Mouse (Mus musculus) embryonic facial prominence, embryonic 12.5 days (tissue): ENCODE results near the gene Exo5. TPM values are rescaled to one million over a fixed set of nuclear protein-coding genes. Genes with fewer than 3 reads are reported as not detected.

Source experiments
- ATAC-seq: fragments of 200-750 bp; cut with Nextera tagmentation; 2 replicates; pipeline ENCODE4 v1.8.0; 2017; ENCODE audit not compliant: insufficient number of reproducible peaks, insufficient read depth, low FRiP score, low TSS enrichment
- H3K27ac ChIP-seq: fragments of 300-500 bp; sonication (generic); 2 replicates; pipeline ENCODE4 v1.5.1; 2016; ENCODE audit warnings: mild to moderate bottlenecking
- H3K27me3 ChIP-seq: fragments of 300-500 bp; sonication (generic); 2 replicates; pipeline ENCODE4 v1.6.1; 2016; ENCODE audit warnings: mild to moderate bottlenecking, moderate library complexity
- H3K36me3 ChIP-seq: fragments of 300-500 bp; sonication (generic); 2 replicates; pipeline ENCODE4 v1.6.1; 2016; ENCODE audit warnings: mild to moderate bottlenecking
- H3K4me1 ChIP-seq: fragments of 300-500 bp; sonication (generic); 2 replicates; pipeline ENCODE4 v1.6.1; 2016
- H3K4me2 ChIP-seq: fragments of 300-500 bp; sonication (generic); replicated peaks from 2 replicates; pipeline ENCODE4 v1.6.1; 2016; ENCODE audit warnings: mild to moderate bottlenecking, moderate library complexity
- H3K4me3 ChIP-seq: fragments of 300-500 bp; sonication (generic); 2 replicates; pipeline ENCODE4 v1.5.1; 2016; ENCODE audit warnings: mild to moderate bottlenecking
- H3K9ac ChIP-seq: fragments of 300-500 bp; sonication (generic); 2 replicates; pipeline ENCODE4 v1.6.1; 2016; ENCODE audit warnings: mild to moderate bottlenecking, moderate library complexity
- H3K9me3 ChIP-seq: fragments of 300-500 bp; sonication (generic); 2 replicates; pipeline ENCODE4 v1.6.1; 2016; ENCODE audit warnings: mild to moderate bottlenecking, moderate library complexity
- WGBS: fragments of 180-500 bp; shearing (Covaris S2); methylation state at CpG from one replicate; pipeline ENCODE4 v1.1.7; 2016; 5-methylcytosine and 5-hydroxymethylcytosine counted together
- polyA plus RNA-seq: library from polyadenylated mRNA; unstranded; fragments of >200 nt; fragmentation: Nextera tagmentation; extraction: Ambion mirVana; gene quantifications from 2 replicates; pipeline ENCODE4 v1.2.1, GENCODE M21; 2016

Exo5 gene
- polyA plus RNA-seq, result 31.1 and 33.1 TPM in 2 replicates

DNA sequence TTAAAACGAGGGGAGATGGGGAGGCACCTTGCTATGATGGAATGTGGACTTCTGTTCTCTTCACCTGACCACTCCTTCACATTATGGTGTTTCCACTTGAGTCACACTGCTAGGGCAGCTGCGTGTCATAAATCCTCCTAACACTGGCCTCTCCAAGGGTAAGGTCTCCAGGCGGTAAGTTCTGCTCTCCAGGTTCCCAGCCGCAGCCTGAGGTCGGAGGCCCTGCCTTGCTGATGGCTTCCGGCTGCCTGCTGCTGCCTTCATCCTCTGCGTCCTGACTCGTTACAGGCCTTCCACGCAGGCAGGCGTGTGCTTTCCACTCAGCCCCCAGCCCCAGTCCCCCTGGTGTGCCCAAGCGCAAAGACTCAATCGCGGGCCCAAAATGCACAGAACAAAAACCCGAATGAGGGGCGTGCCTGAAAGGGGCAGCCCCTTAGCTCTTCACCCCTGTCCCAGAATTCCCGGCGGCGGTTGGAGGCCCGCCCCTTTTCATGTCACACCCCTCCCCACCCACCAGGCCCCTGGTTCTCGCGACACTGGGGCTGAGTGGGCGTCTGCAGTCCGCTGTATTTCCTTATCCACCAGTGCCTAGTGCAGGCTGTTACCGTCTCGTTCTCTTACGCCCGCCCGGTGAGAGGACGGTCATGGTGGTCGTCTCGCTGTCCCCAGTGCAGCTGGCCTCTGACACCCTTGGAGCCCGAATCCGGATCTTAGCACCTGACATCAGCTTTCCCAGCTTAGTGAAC, at the start of gene Exo5:
Gene Exo5, minus strand, starts transcription at position 464 of the 746 bp plus-strand sequence.
- H3K4me2 ChIP-seq, result peak within 1 kb of the TSS; percentile 50
- H3K9me3 ChIP-seq, result peaks cover 11% of the 10 kb centered on the region
- peak within 1 kb of the TSS; percentile 68 for H3K4me3 ChIP-seq
- H3K27me3 ChIP-seq, result no peaks in the 10 kb centered on the region
- WGBS, result under 1% methylated on average over 33 of the region's 33 CpGs
- peaks cover 29% of the 10 kb centered on the region for H3K36me3 ChIP-seq
- H3K27ac ChIP-seq, result peak within 1 kb of the TSS; percentile 89
- peak; percentile 96 for ATAC-seq
- H3K4me1 ChIP-seq, result no peaks in the 10 kb centered on the region
- peak within 1 kb of the TSS; percentile 71 for H3K9ac ChIP-seq

- WGBS, result 86% methylated on average over 8 of the region's 8 CpGs
- ATAC-seq, result no peak
These were observed 47.0 kb upstream of the Exo5 start for GRCm38 (mm10) chr4:120971842-120972241.

GRCm38 (mm10) chr4:120969382-120970146, 44.7 kb upstream of the Exo5 start:
- H3K9me3 ChIP-seq, result no peaks in the 10 kb centered on the region
- H3K4me1 ChIP-seq, result no peaks in the 10 kb centered on the region
- H3K9ac ChIP-seq, result no peak overlapping the region
- H3K27ac ChIP-seq, result no peak overlapping the region
- 82% methylated on average over 5 of the region's 5 CpGs for WGBS
- H3K4me2 ChIP-seq, result no peak overlapping the region
- H3K27me3 ChIP-seq, result no peaks in the 10 kb centered on the region
- H3K36me3 ChIP-seq, result peaks cover 34% of the 10 kb centered on the region
- no peak overlapping the region for H3K4me3 ChIP-seq
- no peak for ATAC-seq

More at GRCm38 (mm10) chr4:120971842-120972241, 47.0 kb upstream of the Exo5 start:
- Histone ChIP-seq H3K9ac (no peak overlapping the region), H3K36me3 (peaks cover 39% of the 10 kb centered on the region), H3K4me1 (no peaks in the 10 kb centered on the region), H3K4me2 (no peak overlapping the region), H3K9me3 (no peaks in the 10 kb centered on the region), H3K27me3 (no peaks in the 10 kb centered on the region), H3K4me3 (no peak overlapping the region), H3K27ac (no peak overlapping the region)

DNA sequence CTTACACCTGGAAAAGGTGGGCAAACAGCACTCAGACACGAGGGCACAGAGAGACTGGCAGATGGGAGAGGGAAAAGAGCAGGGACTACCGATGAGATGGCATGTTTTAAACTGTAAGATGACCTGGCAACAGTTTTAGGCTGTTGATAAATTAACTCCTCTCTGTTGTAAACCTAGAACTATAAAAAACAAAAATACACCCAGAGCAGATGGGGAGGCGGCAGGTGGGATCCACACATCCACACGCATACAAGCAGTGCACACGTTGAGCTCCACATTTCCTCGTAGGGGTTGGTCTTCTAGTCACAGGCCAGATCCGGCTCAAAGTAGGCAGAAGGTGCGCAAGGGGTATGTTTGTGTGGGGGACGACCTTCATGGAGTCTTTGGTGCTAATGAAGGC, 43.7 kb upstream of the Exo5 start:
- no peak for ATAC-seq
- H3K9ac ChIP-seq, result no peak overlapping the region
- H3K9me3 ChIP-seq, result no peaks in the 10 kb centered on the region
- H3K36me3 ChIP-seq, result peaks cover 25% of the 10 kb centered on the region
- no peaks in the 10 kb centered on the region for H3K27me3 ChIP-seq
- H3K4me2 ChIP-seq, result no peak overlapping the region
- no peaks in the 10 kb centered on the region for H3K4me1 ChIP-seq
- 89% methylated on average over 9 of the region's 9 CpGs for WGBS
- no peak overlapping the region for H3K27ac ChIP-seq
- H3K4me3 ChIP-seq, result no peak overlapping the region

GRCm38 (mm10) chr4:120955586-120955985, 30.8 kb upstream of the Exo5 start:
- H3K4me1 ChIP-seq, result 0 out of 2 replicates have a peak, but pooled peaks cover 5% of the 10 kb centered on the region
- no peak overlapping the region for H3K4me3 ChIP-seq
- H3K27me3 ChIP-seq, result no peaks in the 10 kb centered on the region
- no peaks in the 10 kb centered on the region for H3K36me3 ChIP-seq
- ATAC-seq, result no peak
- no peak overlapping the region for H3K9ac ChIP-seq
- H3K9me3 ChIP-seq, result no peaks in the 10 kb centered on the region
- no peak overlapping the region for H3K4me2 ChIP-seq
- H3K27ac ChIP-seq, result no peak overlapping the region
- 88% methylated on average over 1 of the region's 1 CpGs for WGBS

GRCm38 (mm10) chr4:120953667-120954066, 28.9 kb upstream of the Exo5 start:
- Histone ChIP-seq H3K27ac (no peak overlapping the region), H3K36me3 (no peaks in the 10 kb centered on the region), H3K4me3 (no peak overlapping the region), H3K27me3 (no peaks in the 10 kb centered on the region), H3K4me1 (0 out of 2 replicates have a peak, but pooled peaks cover 8% of the 10 kb centered on the region), H3K9ac (no peak overlapping the region), H3K9me3 (no peaks in the 10 kb centered on the region), H3K4me2 (no peak overlapping the region)
- 83% methylated on average over 1 of the region's 1 CpGs for WGBS
- ATAC-seq, result no peak

- WGBS, result 81% methylated on average over 4 of the region's 4 CpGs
- H3K36me3 ChIP-seq, result no peaks in the 10 kb centered on the region
- H3K9me3 ChIP-seq, result no peaks in the 10 kb centered on the region
- H3K27me3 ChIP-seq, result no peaks in the 10 kb centered on the region
- no peak overlapping the region for H3K27ac ChIP-seq
- 0 out of 2 replicates have a peak, but pooled peaks cover 8% of the 10 kb centered on the region for H3K4me1 ChIP-seq
- H3K4me2 ChIP-seq, result no peak overlapping the region
- no peak for ATAC-seq
- no peak overlapping the region for H3K4me3 ChIP-seq
- H3K9ac ChIP-seq, result no peak overlapping the region
These were observed 28.2 kb upstream of the Exo5 start for GRCm38 (mm10) chr4:120953038-120953437.

DNA sequence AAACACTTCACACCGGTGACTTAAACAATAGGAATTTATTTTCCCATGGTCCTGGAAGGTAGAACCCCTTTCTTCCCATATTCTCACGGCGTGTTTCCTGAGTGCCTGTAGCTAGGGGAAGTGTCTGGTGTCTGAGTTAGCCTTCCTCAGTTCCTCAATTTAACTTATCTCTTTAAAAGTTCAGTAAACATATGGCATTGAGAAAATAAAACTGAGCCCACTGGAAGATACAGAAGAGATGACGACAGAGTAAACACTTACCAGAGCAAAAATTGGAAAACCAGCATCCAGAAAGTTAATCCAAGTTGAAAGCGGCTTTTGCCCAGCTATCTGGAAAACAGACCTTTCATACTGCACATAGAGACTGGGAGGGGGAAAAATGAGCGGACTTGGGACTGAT, 27.3 kb upstream of the Exo5 start:
- 44% methylated on average over 6 of the region's 6 CpGs for WGBS
- Histone ChIP-seq H3K9me3 (no peaks in the 10 kb centered on the region), H3K9ac (no peak overlapping the region), H3K4me3 (peak overlapping the region; percentile 87), H3K27ac (peak overlapping the region; percentile 87; the same call in 1 of the 2 replicates), H3K4me1 (0 out of 2 replicates have a peak, but pooled peaks cover 8% of the 10 kb centered on the region), H3K36me3 (peaks cover 4% of the 10 kb centered on the region; the same call in 1 of the 2 replicates), H3K27me3 (no peaks in the 10 kb centered on the region), H3K4me2 (peak overlapping the region; percentile 68)
- no peak for ATAC-seq

GRCm38 (mm10) chr4:120951428-120951973, 26.7 kb upstream of the Exo5 start, which contains the start of gene Zfp69:
Zfp69 (minus strand) TSS chr4:120951699.
- WGBS, result under 1% methylated on average over 52 of the region's 60 CpGs
- peak; percentile 96 for ATAC-seq

DNA sequence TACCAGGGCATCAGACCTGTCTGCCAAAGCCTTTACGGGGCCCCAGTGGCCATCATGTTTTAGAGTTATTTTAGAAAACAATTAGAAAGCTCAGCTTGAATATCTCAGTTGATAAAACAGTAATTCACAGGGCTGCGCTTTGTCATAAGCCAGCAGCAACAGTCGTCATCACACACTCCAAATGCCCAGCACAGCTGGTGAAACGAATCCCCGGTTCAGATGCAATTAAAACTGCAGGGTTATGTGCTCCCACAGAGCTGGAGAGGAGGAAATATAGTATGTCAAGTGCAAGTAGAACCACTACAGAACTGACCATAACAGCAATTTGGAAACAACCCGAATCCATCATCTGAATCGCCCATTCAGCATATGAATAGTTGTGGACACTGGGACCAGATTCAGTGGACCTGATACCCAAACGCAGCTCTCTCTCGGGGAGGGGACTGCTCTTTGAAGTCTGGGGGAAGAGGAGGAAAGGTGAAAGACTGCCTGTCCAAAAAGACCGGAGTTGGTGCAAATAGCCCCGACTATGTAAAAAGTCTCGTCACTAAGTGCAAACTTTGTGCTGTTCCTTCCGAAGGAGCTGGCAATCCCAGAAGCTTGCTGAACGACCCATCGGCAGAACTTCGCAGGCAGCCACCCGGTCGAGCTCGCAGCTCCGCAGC, 26.1 kb upstream of the Exo5 start:
- Histone ChIP-seq H3K9ac (peak overlapping the region; percentile 89), H3K4me3 (peak overlapping the region; percentile 87), H3K27ac (peak overlapping the region; percentile 87), H3K9me3 (no peaks in the 10 kb centered on the region), H3K27me3 (no peaks in the 10 kb centered on the region), H3K4me2 (peak overlapping the region; percentile 68), H3K4me1 (0 out of 2 replicates have a peak, but pooled peaks cover 8% of the 10 kb centered on the region), H3K36me3 (peaks cover 15% of the 10 kb centered on the region)
- WGBS, result 6% methylated on average over 20 of the region's 20 CpGs
- no peak for ATAC-seq

More at GRCm38 (mm10) chr4:120951428-120951973, 26.7 kb upstream of the Exo5 start, which contains the start of gene Zfp69:
- H3K9me3 ChIP-seq, result no peaks in the 10 kb centered on the region
- 0 out of 2 replicates have a peak, but pooled peaks cover 8% of the 10 kb centered on the region for H3K4me1 ChIP-seq
- H3K27ac ChIP-seq, result peak within 1 kb of the TSS; percentile 87
- H3K4me3 ChIP-seq, result peak within 1 kb of the TSS; percentile 87
- peak within 1 kb of the TSS; percentile 68 for H3K4me2 ChIP-seq
- peak within 1 kb of the TSS; percentile 89 for H3K9ac ChIP-seq
- H3K27me3 ChIP-seq, result no peaks in the 10 kb centered on the region
- peaks cover 10% of the 10 kb centered on the region for H3K36me3 ChIP-seq

GRCm38 (mm10) chr4:120948938-120949337, 24.1 kb upstream of the Exo5 start:
- H3K27ac ChIP-seq, result no peak overlapping the region
- H3K27me3 ChIP-seq, result no peaks in the 10 kb centered on the region
- H3K4me3 ChIP-seq, result no peak overlapping the region
- WGBS, result 52% methylated on average over 3 of the region's 3 CpGs
- no peaks in the 10 kb centered on the region for H3K9me3 ChIP-seq
- H3K9ac ChIP-seq, result no peak overlapping the region
- 0 out of 2 replicates have a peak, but pooled peaks cover 8% of the 10 kb centered on the region for H3K4me1 ChIP-seq
- H3K4me2 ChIP-seq, result no peak overlapping the region
- peaks cover 21% of the 10 kb centered on the region for H3K36me3 ChIP-seq
- ATAC-seq, result no peak
